Mouse (Mus musculus): ENCODE measurements around the gene Pdik1l.

DNA sequence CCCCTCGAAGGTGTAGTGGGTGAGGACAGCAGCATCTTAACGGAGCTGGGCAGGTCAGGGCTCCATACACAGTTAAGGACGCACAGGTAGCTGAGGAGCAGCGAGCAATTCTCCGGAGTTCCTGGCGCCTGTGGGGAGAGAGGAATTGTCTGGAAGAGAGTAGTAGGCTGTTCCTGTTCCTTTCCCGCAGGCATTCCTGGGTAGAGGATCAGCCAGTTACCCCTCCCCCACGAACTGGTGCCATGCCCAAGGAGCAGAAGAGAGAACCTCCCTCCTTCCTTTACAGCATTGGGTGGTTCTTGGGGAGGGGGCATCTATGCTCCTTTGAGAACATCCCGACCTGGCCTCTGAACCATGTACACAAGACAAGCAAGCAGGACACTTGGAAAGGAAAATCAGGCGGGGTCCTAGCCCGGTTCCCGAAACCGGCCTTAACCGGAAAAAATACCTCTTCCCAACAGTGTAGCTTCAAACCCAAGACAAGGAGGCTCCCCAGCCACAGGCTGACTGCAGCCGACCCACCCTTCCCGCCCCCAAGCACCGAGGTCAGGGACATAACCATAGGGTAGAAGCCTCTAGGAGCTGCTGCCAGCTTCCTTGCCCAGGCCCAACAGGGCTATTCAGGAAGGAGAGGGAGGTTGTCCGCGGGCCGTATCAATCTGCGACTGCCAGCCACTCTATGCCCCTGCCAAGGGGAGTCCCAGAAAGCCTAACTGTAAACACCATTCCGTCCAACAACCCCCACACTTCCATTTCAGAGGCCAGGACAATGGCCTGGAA is 35.4 kb downstream of the Pdik1l start:
- TF ChIP-seq E2F4 (IDR thresholded peaks at IDR 0.05; ENCODE audit: insufficient read depth) (no peak), POLR2A (IDR thresholded peaks at IDR 0.05; ENCODE audit: insufficient read length, low read depth) (no peak), USF1 (IDR thresholded peaks at IDR 0.05; ENCODE audit: low read depth) (no peak), MAX (IDR thresholded peaks at IDR 0.05; ENCODE audit: low read depth) (no peak), TCF12 (IDR thresholded peaks at IDR 0.05; ENCODE audit: insufficient read depth, poor library complexity, severe bottlenecking) (no peak), POLR2AphosphoS2 (IDR thresholded peaks at IDR 0.05; ENCODE audit: insufficient read length, low read depth) (no peak), SRF (IDR thresholded peaks at IDR 0.05; ENCODE audit: control insufficient read depth, insufficient read length, low read depth) (no peak), TCF3 (IDR thresholded peaks at IDR 0.05; ENCODE audit: insufficient read length, low read depth) (no peak)
